In the genomic region with DNA sequence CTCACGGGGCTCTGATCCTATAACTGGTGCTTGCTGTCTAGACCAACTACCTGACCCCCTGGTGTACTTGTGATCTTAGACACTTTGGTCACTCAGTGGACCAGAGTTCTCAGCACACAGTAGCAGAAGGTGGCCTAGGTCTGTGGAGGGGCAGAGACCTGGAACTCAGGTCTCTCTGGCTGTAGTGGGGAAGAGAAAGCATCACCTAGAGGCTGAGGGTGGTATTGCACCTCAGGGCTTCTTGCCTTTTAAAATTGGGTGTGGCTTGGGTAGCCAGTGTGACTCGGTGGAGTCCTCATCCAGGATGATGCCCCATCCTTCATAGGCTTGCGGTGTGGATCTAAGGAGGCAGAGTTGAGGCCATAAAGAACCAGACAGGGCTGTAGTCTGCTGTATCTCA, we compare ENCODE assay signal across 9 mouse cellular contexts. TPM values are rescaled to one million over a fixed set of nuclear protein-coding genes. Genes with fewer than 3 reads are reported as not detected.
DNase-seq lines count a peak whose midpoint lies in the region; ATAC-seq and TF ChIP-seq lines count a peak whose summit lies in the region.
"Had no signal": no experiment of that assay in that cellular context is flagged by ENCODE, and none has a peak within 500 bp of the region (broad histone marks: within the 10 kb centered on the region; RNA-seq: fewer than 3 reads in every experiment).

No protein-coding gene starts in this region.

- no peaks in the 10 kb centered on the region for H3K36me3 ChIP-seq in liver, embryonic 14.5 days (replicated peaks; ENCODE audit: control insufficient read depth, insufficient read depth, low read depth)
- no peaks in the 10 kb centered on the region for H3K36me3 ChIP-seq in splenic B cell, adult 2 months (ENCODE audit: control insufficient read depth, insufficient read depth, low read length, poor library complexity, severe bottlenecking)
- H3K36me3 ChIP-seq: embryonic facial prominence, embryonic 15.5 days had no signal

- H3K9me3 ChIP-seq in liver, embryonic 14.5 days (ENCODE audit: control insufficient read depth, low read length), result no peaks in the 10 kb centered on the region
- H3K9me3 ChIP-seq: embryonic facial prominence, embryonic 15.5 days had no signal

- no peak overlapping the region for H3K9ac ChIP-seq in liver, embryonic 14.5 days (replicated peaks)
- H3K9ac ChIP-seq: embryonic facial prominence, embryonic 15.5 days had no signal

- TF ChIP-seq CTCF in gastrocnemius, adult 2 months (IDR thresholded peaks at IDR 0.05), result peak; percentile 66
- peak; percentile 92 for TF ChIP-seq CTCF in liver, embryonic 14.5 days (IDR thresholded peaks at IDR 0.05; ENCODE audit: low read depth)

- H3K4me1 ChIP-seq in liver, embryonic 14.5 days (replicated peaks; ENCODE audit: control insufficient read depth in 2 of 2, insufficient read depth in 2 of 2, low read length in 1 of 2), result no peaks in the 10 kb centered on the region

- WGBS in liver, embryonic 14.5 days (ENCODE audit: insufficient replicate concordance), result 39% methylated on average over 3 of the region's 3 CpGs

- H3K4me3 ChIP-seq in gastrocnemius, adult 2 months, result no peak overlapping the region
- no peak overlapping the region for H3K4me3 ChIP-seq in liver, embryonic 14.5 days (ENCODE audit: insufficient read depth in 1 of 2, low read depth in 2 of 2, low read length in 2 of 2)
- H3K4me3 ChIP-seq: embryonic facial prominence, embryonic 15.5 days had no signal

- H3K27me3 ChIP-seq in liver, embryonic 14.5 days (ENCODE audit: control insufficient read depth, insufficient read depth, low read length), result no peaks in the 10 kb centered on the region
- no peaks in the 10 kb centered on the region for H3K27me3 ChIP-seq in splenic B cell, adult 2 months (ENCODE audit: control insufficient read depth, insufficient read depth, low read length, poor library complexity, severe bottlenecking)
- H3K27me3 ChIP-seq: embryonic facial prominence, embryonic 15.5 days had no signal

- H3K27ac ChIP-seq in gastrocnemius, adult 2 months, result peak overlapping the region; percentile 89
- no peak overlapping the region for H3K27ac ChIP-seq in liver, embryonic 14.5 days
- H3K27ac ChIP-seq: embryonic facial prominence, embryonic 15.5 days had no signal

- H3K4me2 ChIP-seq in liver, embryonic 14.5 days (ENCODE audit: low read depth), result no peak overlapping the region
- H3K4me2 ChIP-seq: embryonic facial prominence, embryonic 15.5 days had no signal

- no peak for ATAC-seq in liver, embryonic 14.5 days (ENCODE audit: insufficient read depth)

- peak; percentile 53 for DNase-seq in gastrocnemius, adult 2 months
- no peak for DNase-seq in gastrocnemius, postnatal 36 days
- peak; percentile 51 for DNase-seq in urinary bladder, postnatal 14 days (ENCODE audit: low spot score)
- no peak for DNase-seq in urinary bladder, adult 2 months (ENCODE audit: low spot score)
- DNase-seq in embryo, embryonic 11.5 days (ENCODE audit: low read depth, low spot score), result peak; percentile 20
- peak; percentile 40 to 48 (median 45) for DNase-seq in liver, embryonic 14.5 days (ENCODE audit: low read depth in 3 of 3, low spot score in 3 of 3)
- peak; percentile 57 for DNase-seq in splenic B cell, adult 2 months (ENCODE audit: low read depth, low spot score)
- no peak for DNase-seq in layer of hippocampus, adult 9-10 months (ENCODE audit: low spot score)

- intact Hi-C loops in gastrocnemius, adult 2 months (cut with DNase I), result loop anchor here (5.0 kb wide), 1 partner anchor 128 kb away; no protein-coding TSS in a partner anchor
- intact Hi-C loops in gastrocnemius, postnatal 36 days (cut with DNase I), result no loop called here

- no peak for TF ChIP-seq EP300 in liver, embryonic 14.5 days (IDR thresholded peaks at IDR 0.05; ENCODE audit: low read depth)

RNA-seq across cellular contexts. Expression of gene Col5a1, which starts 13.7 kb away (rescaled TPM):
- total RNA-seq in gastrocnemius, adult 2 months (2021), result 10 to 100 TPM; 15.9 to 20.9 TPM
- 10 to 100 TPM; 35.4 to 46.1 TPM for total RNA-seq in gastrocnemius, postnatal 36 days (2021)
- 59.2 and 104 TPM in 2 replicates for polyA plus RNA-seq in urinary bladder, adult 2 months (2012; rRNA removed)
- polyA plus RNA-seq in liver, embryonic 14.5 days (2012; rRNA removed), result 3.7 and 6.2 TPM in 2 replicates
- 6.8 and 9.0 TPM in 2 replicates for polyA plus RNA-seq in liver, embryonic 14.5 days (2014; fragmentation: Nextera tagmentation; extraction: Ambion mirVana)

Comparison
In these comparisons a context has a peak if more than half of its experiments do, and no peak if none do; other contexts are left out.
1. DNase-seq: peak in gastrocnemius, adult 2 months (single experiment), urinary bladder, postnatal 14 days (single experiment), embryo, embryonic 11.5 days (single experiment), liver, embryonic 14.5 days (3 of 3) and splenic B cell, adult 2 months (single experiment); none in gastrocnemius, postnatal 36 days (0 of 2), urinary bladder, adult 2 months (single experiment) and layer of hippocampus, adult 9-10 months (single experiment).